In the genomic region with DNA sequence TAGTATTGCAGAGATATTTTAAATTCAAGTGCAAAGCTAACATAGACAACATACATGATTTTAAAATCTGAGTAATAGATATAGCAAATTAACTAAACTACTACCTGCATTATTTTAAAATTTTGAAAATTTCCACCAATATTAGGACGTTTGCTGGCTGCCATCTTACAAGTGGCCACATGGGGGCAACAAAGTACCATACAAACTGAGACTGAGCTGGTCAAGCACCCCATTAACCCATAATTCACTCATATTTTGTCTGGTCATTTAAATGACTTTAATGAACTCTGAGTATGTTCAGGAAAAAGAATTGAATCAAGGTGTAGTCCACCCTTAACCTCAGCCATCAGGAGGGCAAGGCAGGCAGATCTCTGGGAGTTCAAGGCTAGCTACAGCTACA, we compare ENCODE assay signal across 8 mouse cellular contexts. TPM values are rescaled to one million over a fixed set of nuclear protein-coding genes. Genes with fewer than 3 reads are reported as not detected.
A peak's percentile ranks its signal among the peaks of the same experiment; 100 is the strongest.
DNase-seq lines count a peak whose midpoint lies in the region; ATAC-seq and TF ChIP-seq lines count a peak whose summit lies in the region.

No protein-coding gene starts in this region.

- no peak overlapping the region for H3K9ac ChIP-seq in forebrain, embryonic 16.5 days (replicated peaks; ENCODE audit: low read depth, low read length)

- H3K27me3 ChIP-seq in forebrain, embryonic 10.5 days (ENCODE audit: poor library complexity, severe bottlenecking) = peaks cover 9% of the 10 kb centered on the region
- no peaks in the 10 kb centered on the region for H3K27me3 ChIP-seq in forebrain, embryonic 16.5 days (replicated peaks; ENCODE audit: control insufficient read depth, insufficient read depth, low read length)
- peaks cover 16% of the 10 kb centered on the region; the same call in 1 of the 2 replicates for H3K27me3 ChIP-seq in limb, embryonic 10.5 days (ENCODE audit: low read depth, poor library complexity, severe bottlenecking)
- no peaks in the 10 kb centered on the region for H3K27me3 ChIP-seq in small intestine, adult 2 months (ENCODE audit: control insufficient read depth, insufficient read depth, low read length)

- H3K27ac ChIP-seq in forebrain, embryonic 10.5 days = 0 out of 2 replicates have a peak overlapping the region, but pooled peaks have one; percentile 15
- no peak overlapping the region for H3K27ac ChIP-seq in forebrain, embryonic 16.5 days (ENCODE audit: low read length)
- H3K27ac ChIP-seq in gastrocnemius, adult 2 months = no peak overlapping the region
- H3K27ac ChIP-seq in limb, embryonic 10.5 days = no peak overlapping the region
- H3K27ac ChIP-seq in small intestine, adult 2 months (ENCODE audit: insufficient read depth, low read depth, low read length) = no peak overlapping the region

- TF ChIP-seq POLR2A in small intestine, adult 2 months (IDR thresholded peaks at IDR 0.05; ENCODE audit: low read depth, low read length) = no peak

- intact Hi-C loops in gastrocnemius, adult 2 months (cut with DNase I) = no loop called here

- TF ChIP-seq CTCF in gastrocnemius, adult 2 months (IDR thresholded peaks at IDR 0.05) = peak; percentile 96; the same call in 1 of the 2 replicates
- TF ChIP-seq CTCF in small intestine, adult 2 months (IDR thresholded peaks at IDR 0.05; ENCODE audit: extremely low read depth, insufficient read length, insufficient replicate concordance, low read depth, low read length) = peak; percentile 13; the same call in 1 of the 2 replicates

- no peak overlapping the region for H3K4me3 ChIP-seq in forebrain, embryonic 10.5 days
- H3K4me3 ChIP-seq in forebrain, embryonic 16.5 days (replicated peaks; ENCODE audit: low read length) = no peak overlapping the region
- H3K4me3 ChIP-seq in gastrocnemius, adult 2 months = no peak overlapping the region
- no peak overlapping the region for H3K4me3 ChIP-seq in limb, embryonic 10.5 days
- H3K4me3 ChIP-seq in small intestine, adult 2 months (ENCODE audit: low read depth, low read length) = no peak overlapping the region

- no peak overlapping the region for H3K4me2 ChIP-seq in forebrain, embryonic 16.5 days (ENCODE audit: low read length)

- H3K4me1 ChIP-seq in forebrain, embryonic 10.5 days = peaks cover 16% of the 10 kb centered on the region
- peaks cover 4% of the 10 kb centered on the region; the same call in 1 of the 2 replicates for H3K4me1 ChIP-seq in forebrain, embryonic 16.5 days (replicated peaks; ENCODE audit: control insufficient read depth, insufficient read depth, low read length)
- peaks cover 7% of the 10 kb centered on the region for H3K4me1 ChIP-seq in limb, embryonic 10.5 days
- H3K4me1 ChIP-seq in small intestine, adult 2 months (ENCODE audit: control insufficient read depth, insufficient read depth, insufficient read length, low read length) = peaks cover 4% of the 10 kb centered on the region; the same call in 1 of the 2 replicates

- DNase-seq in forebrain, embryonic 10.5 days (ENCODE audit: extremely low spot score, low spot score) = peak; percentile 56
- DNase-seq in ovary, postnatal 14 days (ENCODE audit: low spot score) = peak; percentile 63
- DNase-seq in ovary, postnatal 10 days (ENCODE audit: low spot score) = no peak
- DNase-seq in c-Kit-positive CD71-negative TER-119-negative erythroid progenitor cells, embryonic 14.5 days (ENCODE audit: low read depth) = peak; percentile 34
- DNase-seq in gastrocnemius, adult 2 months = peak; percentile 59
- peak; percentile 64 for DNase-seq in limb, embryonic 10.5 days (ENCODE audit: low spot score)

- H3K9me3 ChIP-seq in forebrain, embryonic 10.5 days = peaks cover 2% of the 10 kb centered on the region; the same call in 1 of the 2 replicates
- no peaks in the 10 kb centered on the region for H3K9me3 ChIP-seq in forebrain, embryonic 16.5 days (ENCODE audit: control insufficient read depth, low read length)
- H3K9me3 ChIP-seq in limb, embryonic 10.5 days (replicated peaks) = no peaks in the 10 kb centered on the region

- 0% methylated on average over 1 of the region's 1 CpGs for WGBS in forebrain, embryonic 10.5 days
- WGBS in forebrain, embryonic 16.5 days = 0% methylated on average over 1 of the region's 1 CpGs
- 0% methylated on average over 1 of the region's 1 CpGs for WGBS in limb, embryonic 10.5 days
- 2% methylated on average over 1 of the region's 1 CpGs for WGBS in small intestine, adult 2 months

- no peak for ATAC-seq in forebrain, embryonic 16.5 days

- no peaks in the 10 kb centered on the region for H3K36me3 ChIP-seq in forebrain, embryonic 10.5 days (replicated peaks)
- H3K36me3 ChIP-seq in forebrain, embryonic 16.5 days (ENCODE audit: control insufficient read depth, insufficient read depth) = no peaks in the 10 kb centered on the region
- no peaks in the 10 kb centered on the region for H3K36me3 ChIP-seq in limb, embryonic 10.5 days
- H3K36me3 ChIP-seq in small intestine, adult 2 months (ENCODE audit: control insufficient read depth, insufficient read depth, low read length) = no peaks in the 10 kb centered on the region

RNA-seq across cellular contexts. Expression of a gene that starts 3.9 kb away (rescaled TPM):
- 64.2 and 65.6 TPM in 2 replicates for polyA plus RNA-seq in forebrain, embryonic 10.5 days (2016; fragmentation: Nextera tagmentation; extraction: Ambion mirVana)
- polyA plus RNA-seq in forebrain, embryonic 16.5 days (2015; fragmentation: Nextera tagmentation; extraction: Ambion mirVana) = 20.0 and 20.3 TPM in 2 replicates
- 1 to 10 TPM in 1 of 2 experiments, under 1 TPM in 1; 0.92 to 1.4 TPM for total RNA-seq in gastrocnemius, adult 2 months (2021)
- 55.0 and 59.0 TPM in 2 replicates for polyA plus RNA-seq in limb, embryonic 10.5 days (2016; fragmentation: Nextera tagmentation; extraction: Ambion mirVana)
- 1.1 and 1.2 TPM in 2 replicates for polyA plus RNA-seq in small intestine, adult 2 months (2012; rRNA removed)
